Mouse (Mus musculus) kidney, embryonic 16.5 days (tissue): ENCODE data around the gene Khdc1c. TPM values are rescaled to one million over a fixed set of nuclear protein-coding genes. Genes with fewer than 3 reads are reported as not detected.
"Not testable (repeated sequence)": the region's sequence is repeated elsewhere in the genome, so short reads cannot be mapped to it uniquely, and the experiment has no call there.

Source experiments
- ATAC-seq: fragments of 200-750 bp; cut with Nextera tagmentation; 2 replicates; pipeline ENCODE4 v1.8.0; 2017; ENCODE audit warnings: moderate TSS enrichment; ENCODE audit not compliant: low FRiP score, low TSS enrichment
- H3K27ac ChIP-seq: fragments of 300-500 bp; sonication (generic); 2 replicates; pipeline ENCODE4 v1.5.1; 2014; ENCODE audit warnings: low read length
- H3K27me3 ChIP-seq: fragments of 300-500 bp; sonication (generic); 2 replicates; pipeline ENCODE4 v1.6.1; 2014; ENCODE audit warnings: low read length, control low read depth, mixed read lengths; ENCODE audit not compliant: insufficient read depth
- H3K36me3 ChIP-seq: fragments of 300-500 bp; sonication (generic); 2 replicates; pipeline ENCODE4 v1.6.1; 2014; ENCODE audit warnings: low read length, control low read depth, mixed read lengths; ENCODE audit not compliant: insufficient read depth
- H3K4me1 ChIP-seq: fragments of 300-500 bp; sonication (generic); 2 replicates; pipeline ENCODE4 v1.6.1; 2014; ENCODE audit warnings: low read length, control low read depth, mixed read lengths; ENCODE audit not compliant: insufficient read depth
- H3K4me2 ChIP-seq: fragments of 300-500 bp; sonication (generic); replicated peaks from 2 replicates; pipeline ENCODE4 v1.6.1; 2014; ENCODE audit warnings: low read depth, low read length
- H3K4me3 ChIP-seq: fragments of 300-500 bp; sonication (generic); 2 replicates; pipeline ENCODE4 v1.5.1; 2014; ENCODE audit warnings: mild to moderate bottlenecking, low read length
- H3K9ac ChIP-seq: fragments of 300-500 bp; sonication (generic); replicated peaks from 2 replicates; pipeline ENCODE4 v1.6.1; 2014; ENCODE audit warnings: low read length
- H3K9me3 ChIP-seq: fragments of 300-500 bp; sonication (generic); 2 replicates; pipeline ENCODE4 v1.6.1; 2016; ENCODE audit warnings: low read length, control low read depth
- WGBS: fragments of 180-500 bp; shearing (Covaris S2); extraction: QIAGEN DNeasy Blood & Tissue Kit; methylation state at CpG from one replicate; pipeline ENCODE4 v1.1.7; 2014; 5-methylcytosine and 5-hydroxymethylcytosine counted together
- polyA plus RNA-seq: library from polyadenylated mRNA; unstranded; fragments of >200 nt; fragmentation: Nextera tagmentation; extraction: Ambion mirVana; gene quantifications from 2 replicates; pipeline ENCODE4 v1.2.1, GENCODE M21; 2015

The Khdc1c gene
- not detected in 2 replicates for polyA plus RNA-seq

- H3K27me3 ChIP-seq, H3K4me1 ChIP-seq, H3K4me2 ChIP-seq, H3K9ac ChIP-seq, H3K9me3 ChIP-seq, H3K4me3 ChIP-seq, H3K36me3 ChIP-seq, ATAC-seq, H3K27ac ChIP-seq: not testable (repeated sequence)
- 59% methylated on average over 1 of the region's 1 CpGs for WGBS
Measured at GRCm38 (mm10) chr1:21368031-21368430, at the start of gene Khdc1c. Gene Khdc1c, plus strand, starts transcription at chr1:21368331.

GRCm38 (mm10) chr1:21320271-21320670, 47.9 kb upstream of the Khdc1c start:
- not testable (repeated sequence) for ATAC-seq, H3K4me2 ChIP-seq, H3K27me3 ChIP-seq, H3K9me3 ChIP-seq, H3K4me3 ChIP-seq, H3K36me3 ChIP-seq, H3K27ac ChIP-seq, H3K4me1 ChIP-seq, H3K9ac ChIP-seq
- 92% methylated on average over 5 of the region's 5 CpGs for WGBS

- Histone ChIP-seq H3K4me1 (no peaks in the 10 kb centered on the region), H3K27ac (no peak overlapping the region), H3K27me3 (no peaks in the 10 kb centered on the region), H3K4me2 (no peak overlapping the region), H3K9me3 (peaks cover 2% of the 10 kb centered on the region; the same call in 1 of the 2 replicates), H3K9ac (no peak overlapping the region), H3K36me3 (no peaks in the 10 kb centered on the region), H3K4me3 (no peak overlapping the region)
- WGBS = 85% methylated on average over 1 of the region's 1 CpGs
- ATAC-seq = no peak
Measured at GRCm38 (mm10) chr1:21321656-21322055, 46.5 kb upstream of the Khdc1c start.

GRCm38 (mm10) chr1:21323996-21324574, 44.0 kb upstream of the Khdc1c start:
- ATAC-seq = no peak
- H3K36me3 ChIP-seq = no peaks in the 10 kb centered on the region
- no peak overlapping the region for H3K9ac ChIP-seq
- no peak overlapping the region for H3K4me2 ChIP-seq
- H3K4me1 ChIP-seq = no peaks in the 10 kb centered on the region
- WGBS = 44% methylated on average over 1 of the region's 1 CpGs
- no peak overlapping the region for H3K4me3 ChIP-seq
- H3K9me3 ChIP-seq = peaks cover 5% of the 10 kb centered on the region; the same call in 1 of the 2 replicates
- H3K27me3 ChIP-seq = no peaks in the 10 kb centered on the region
- H3K27ac ChIP-seq = no peak overlapping the region

GRCm38 (mm10) chr1:21324633-21325032, 43.5 kb upstream of the Khdc1c start:
- Histone ChIP-seq H3K4me3 (no peak overlapping the region), H3K36me3 (no peaks in the 10 kb centered on the region), H3K4me1 (no peaks in the 10 kb centered on the region), H3K27me3 (no peaks in the 10 kb centered on the region), H3K4me2 (no peak overlapping the region), H3K9ac (no peak overlapping the region), H3K27ac (no peak overlapping the region), H3K9me3 (peaks cover 5% of the 10 kb centered on the region; the same call in 1 of the 2 replicates)
- 88% methylated on average over 1 of the region's 1 CpGs for WGBS
- ATAC-seq = no peak

- Histone ChIP-seq H3K27me3 (no peaks in the 10 kb centered on the region), H3K9ac (no peak overlapping the region), H3K4me3 (no peak overlapping the region), H3K4me1 (no peaks in the 10 kb centered on the region), H3K4me2 (no peak overlapping the region), H3K36me3 (no peaks in the 10 kb centered on the region), H3K27ac (no peak overlapping the region), H3K9me3 (peaks cover 5% of the 10 kb centered on the region; the same call in 1 of the 2 replicates)
- ATAC-seq = no peak
- 88% methylated on average over 7 of the region's 7 CpGs for WGBS
Measured at GRCm38 (mm10) chr1:21326733-21327132, 41.4 kb upstream of the Khdc1c start.

- not testable (repeated sequence) for H3K36me3 ChIP-seq, H3K9me3 ChIP-seq, H3K27ac ChIP-seq, H3K27me3 ChIP-seq, H3K4me1 ChIP-seq, ATAC-seq, H3K4me3 ChIP-seq, H3K9ac ChIP-seq, H3K4me2 ChIP-seq
Measured at GRCm38 (mm10) chr1:21331161-21331560, 37.0 kb upstream of the Khdc1c start.

- WGBS = 78% methylated on average over 16 of the region's 16 CpGs
- no peak for ATAC-seq
- no peak overlapping the region for H3K4me3 ChIP-seq
Measured at GRCm38 (mm10) chr1:21333222-21333973, 34.7 kb upstream of the Khdc1c start.

GRCm38 (mm10) chr1:21335836-21336235, 32.3 kb upstream of the Khdc1c start:
- Histone ChIP-seq H3K27ac (no peak overlapping the region), H3K4me2 (no peak overlapping the region), H3K4me1 (no peaks in the 10 kb centered on the region), H3K27me3 (no peaks in the 10 kb centered on the region), H3K4me3 (no peak overlapping the region), H3K9me3 (0 out of 2 replicates have a peak, but pooled peaks cover 3% of the 10 kb centered on the region), H3K36me3 (no peaks in the 10 kb centered on the region), H3K9ac (no peak overlapping the region)
- no peak for ATAC-seq

More at GRCm38 (mm10) chr1:21333222-21333973, 34.7 kb upstream of the Khdc1c start:
- Histone ChIP-seq H3K4me2 (no peak overlapping the region), H3K9me3 (0 out of 2 replicates have a peak, but pooled peaks cover 3% of the 10 kb centered on the region), H3K27ac (no peak overlapping the region), H3K4me1 (no peaks in the 10 kb centered on the region), H3K36me3 (no peaks in the 10 kb centered on the region), H3K9ac (no peak overlapping the region), H3K27me3 (no peaks in the 10 kb centered on the region)

GRCm38 (mm10) chr1:21340745-21341144, 27.4 kb upstream of the Khdc1c start:
- WGBS = 92% methylated on average over 1 of the region's 1 CpGs
- ATAC-seq = no peak
- Histone ChIP-seq H3K27me3 (no peaks in the 10 kb centered on the region), H3K4me3 (no peak overlapping the region), H3K9me3 (peaks cover 3% of the 10 kb centered on the region; the same call in 1 of the 2 replicates), H3K27ac (no peak overlapping the region), H3K9ac (no peak overlapping the region), H3K36me3 (no peaks in the 10 kb centered on the region), H3K4me2 (no peak overlapping the region), H3K4me1 (no peaks in the 10 kb centered on the region)
